Mouse (Mus musculus): ENCODE results near the gene Msantd1. TPM values are rescaled to one million over a fixed set of nuclear protein-coding genes. Genes with fewer than 3 reads are reported as not detected.
"Not testable (repeated sequence)": the region's sequence is repeated elsewhere in the genome, so short reads cannot be mapped to it uniquely, and the experiment has no call there.

Gene Msantd1
- 0.05 and 0.22 TPM in 2 replicates for polyA plus RNA-seq (2015; fragmentation: Nextera tagmentation; extraction: Ambion mirVana)

DNA sequence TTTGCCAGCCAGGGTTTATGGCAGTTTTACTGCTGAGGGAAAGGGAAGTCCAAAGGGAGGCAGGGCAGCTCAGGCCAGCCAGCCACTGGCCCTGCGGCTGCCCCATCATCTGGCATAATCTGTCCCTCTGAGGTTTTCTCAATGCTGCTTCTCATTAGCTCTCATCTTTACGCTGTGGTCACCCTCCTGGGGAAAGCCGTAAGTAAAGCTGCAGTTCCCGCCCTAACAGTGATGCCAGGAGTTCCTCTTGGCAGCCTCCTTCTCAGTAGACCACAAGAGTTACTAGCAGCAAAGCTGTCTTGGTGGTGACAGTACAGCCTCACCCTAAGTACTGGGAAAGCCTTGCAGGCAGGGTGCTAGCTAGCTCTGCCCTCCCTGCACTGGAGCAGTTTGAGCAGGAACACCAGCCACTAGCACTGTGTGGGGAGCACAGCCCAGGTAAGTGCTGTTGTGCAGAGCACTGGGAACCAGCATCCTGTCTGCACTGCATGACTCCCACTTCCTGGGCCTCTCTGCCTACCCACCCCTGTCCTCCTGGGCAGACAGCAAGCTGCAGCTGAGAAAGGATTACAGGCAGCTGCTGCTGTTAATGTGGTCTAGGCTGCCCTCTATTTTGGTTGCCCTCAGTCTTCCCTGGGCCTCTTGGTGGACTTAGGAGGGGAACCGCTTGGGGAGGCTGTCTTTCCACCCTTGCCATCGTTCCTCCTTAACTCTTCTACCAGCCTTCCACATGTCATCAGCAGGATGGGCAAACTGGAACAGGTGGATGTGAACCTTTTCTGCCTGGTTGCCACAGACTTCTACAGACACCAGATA is at the start of gene Msantd1:
Gene Msantd1, plus strand, starts transcription at position 103 of the 816 bp plus-strand sequence.
- Histone ChIP-seq H3K4me3 (ENCODE audit: low read depth, low read length) (no peak within 1 kb of the TSS), H3K4me2 (ENCODE audit: low read depth, low read length) (no peak within 1 kb of the TSS), H3K27ac (ENCODE audit: low read depth) (no peak within 1 kb of the TSS; the same call in 1 of the 2 replicates), H3K9me3 (ENCODE audit: low read length) (no peaks in the 10 kb centered on the region), H3K36me3 (replicated peaks; ENCODE audit: insufficient read depth, low read length) (peaks cover 43% of the 10 kb centered on the region), H3K9ac (replicated peaks) (no peak within 1 kb of the TSS), H3K27me3 (ENCODE audit: insufficient read depth, low read length) (no peaks in the 10 kb centered on the region), H3K4me1 (ENCODE audit: insufficient read depth) (peaks cover 14% of the 10 kb centered on the region)
- no peak for TF ChIP-seq CTCF (IDR thresholded peaks at IDR 0.05; ENCODE audit: low read depth)
- no peak for TF ChIP-seq EP300 (IDR thresholded peaks at IDR 0.05; ENCODE audit: low read depth)
- ATAC-seq, result no peak
- DNase-seq, result no peak
- WGBS (ENCODE audit: insufficient replicate concordance), result 76% methylated on average over 6 of the region's 6 CpGs

- no peak overlapping the region for H3K27ac ChIP-seq (ENCODE audit: low read depth)
- WGBS (ENCODE audit: insufficient replicate concordance), result 71% methylated on average over 5 of the region's 5 CpGs
- no peak for TF ChIP-seq EP300 (IDR thresholded peaks at IDR 0.05; ENCODE audit: low read depth)
- no peak overlapping the region for H3K4me3 ChIP-seq (ENCODE audit: low read depth, low read length)
- H3K9ac ChIP-seq (replicated peaks), result no peak overlapping the region
- H3K4me2 ChIP-seq (ENCODE audit: low read depth, low read length), result no peak overlapping the region
- no peaks in the 10 kb centered on the region for H3K27me3 ChIP-seq (ENCODE audit: insufficient read depth, low read length)
- no peaks in the 10 kb centered on the region for H3K4me1 ChIP-seq (ENCODE audit: insufficient read depth)
- no peaks in the 10 kb centered on the region for H3K9me3 ChIP-seq (ENCODE audit: low read length)
- ATAC-seq, result no peak
- no peak for DNase-seq
- H3K36me3 ChIP-seq (replicated peaks; ENCODE audit: insufficient read depth, low read length), result peaks cover 45% of the 10 kb centered on the region
Measured at GRCm38 (mm10) chr5:34865367-34865766, 42.4 kb upstream of the Msantd1 start.

DNA sequence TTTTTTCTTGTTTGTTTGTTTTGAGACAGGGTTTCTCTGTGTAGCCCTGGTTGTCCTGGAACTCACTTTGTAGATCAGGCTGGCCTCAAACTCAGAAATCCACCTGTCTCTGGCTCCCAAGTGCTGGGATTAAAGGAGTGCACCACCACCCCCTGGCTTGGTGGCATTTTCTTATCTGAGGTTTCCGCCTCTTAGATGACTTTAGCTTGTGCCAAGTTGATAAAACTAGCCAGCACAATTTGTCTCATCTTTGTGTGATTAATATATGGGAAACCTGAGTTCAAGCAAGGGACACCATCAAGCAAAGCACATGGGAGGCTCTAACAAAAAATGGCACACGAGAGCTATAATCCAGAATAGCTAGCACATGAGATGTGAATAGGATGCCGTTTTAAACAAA is 27.5 kb upstream of the Msantd1 start:
- H3K9me3 ChIP-seq (ENCODE audit: low read length); ATAC-seq; H3K4me2 ChIP-seq (ENCODE audit: low read depth, low read length); H3K27me3 ChIP-seq (ENCODE audit: insufficient read depth, low read length); H3K27ac ChIP-seq (ENCODE audit: low read depth); H3K4me3 ChIP-seq (ENCODE audit: low read depth, low read length); H3K4me1 ChIP-seq (ENCODE audit: insufficient read depth); H3K9ac ChIP-seq (replicated peaks): not testable (repeated sequence)
- DNase-seq, result peak; percentile 8
- 62% methylated on average over 3 of the region's 3 CpGs for WGBS (ENCODE audit: insufficient replicate concordance)
- H3K36me3 ChIP-seq (replicated peaks; ENCODE audit: insufficient read depth, low read length), result peaks cover 66% of the 10 kb centered on the region

GRCm38 (mm10) chr5:34881023-34881422 is 26.8 kb upstream of the Msantd1 start:
- H3K9ac ChIP-seq (replicated peaks), result no peak overlapping the region
- no peaks in the 10 kb centered on the region for H3K27me3 ChIP-seq (ENCODE audit: insufficient read depth, low read length)
- DNase-seq, result no peak
- peaks cover 61% of the 10 kb centered on the region for H3K36me3 ChIP-seq (replicated peaks; ENCODE audit: insufficient read depth, low read length)
- no peak overlapping the region for H3K4me2 ChIP-seq (ENCODE audit: low read depth, low read length)
- H3K9me3 ChIP-seq (ENCODE audit: low read length), result no peaks in the 10 kb centered on the region
- peak; percentile 98 for ATAC-seq
- 62% methylated on average over 3 of the region's 3 CpGs for WGBS (ENCODE audit: insufficient replicate concordance)
- H3K4me1 ChIP-seq (ENCODE audit: insufficient read depth), result peaks cover 5% of the 10 kb centered on the region; the same call in 1 of the 2 replicates
- TF ChIP-seq EP300 (IDR thresholded peaks at IDR 0.05; ENCODE audit: low read depth) (peak; percentile 95), CTCF (IDR thresholded peaks at IDR 0.05; ENCODE audit: low read depth) (no peak)
- peak overlapping the region; percentile 63; the same call in 1 of the 2 replicates for H3K27ac ChIP-seq (ENCODE audit: low read depth)
- no peak overlapping the region for H3K4me3 ChIP-seq (ENCODE audit: low read depth, low read length)

DNA sequence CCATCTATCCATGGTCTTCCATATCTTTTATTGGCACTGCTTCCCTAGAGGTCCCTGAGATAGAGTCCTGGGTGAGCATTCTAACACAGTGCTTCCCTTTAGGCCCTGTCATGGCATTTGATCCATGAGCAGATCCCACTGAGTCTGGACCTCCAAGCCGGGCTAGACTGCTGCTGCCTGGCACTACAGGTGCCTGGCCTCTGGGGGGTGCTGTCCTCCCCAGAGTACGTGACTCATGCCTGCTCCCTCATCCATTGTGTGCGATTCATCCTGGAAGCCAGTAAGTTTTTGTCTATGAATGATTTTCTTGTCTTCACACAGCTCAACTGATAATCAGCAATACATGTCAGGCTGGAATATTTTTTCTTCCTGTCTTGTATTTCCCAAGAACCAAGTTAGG is 22.6 kb upstream of the Msantd1 start:
- Histone ChIP-seq H3K4me3 (ENCODE audit: low read depth, low read length) (no peak overlapping the region), H3K9me3 (ENCODE audit: low read length) (no peaks in the 10 kb centered on the region), H3K9ac (replicated peaks) (no peak overlapping the region), H3K4me1 (ENCODE audit: insufficient read depth) (peaks cover 5% of the 10 kb centered on the region; the same call in 1 of the 2 replicates), H3K4me2 (ENCODE audit: low read depth, low read length) (no peak overlapping the region), H3K27ac (ENCODE audit: low read depth) (no peak overlapping the region), H3K36me3 (replicated peaks; ENCODE audit: insufficient read depth, low read length) (peaks cover 64% of the 10 kb centered on the region), H3K27me3 (ENCODE audit: insufficient read depth, low read length) (no peaks in the 10 kb centered on the region)
- TF ChIP-seq EP300 (IDR thresholded peaks at IDR 0.05; ENCODE audit: low read depth), result no peak
- peak; percentile 59 for TF ChIP-seq CTCF (IDR thresholded peaks at IDR 0.05; ENCODE audit: low read depth)
- ATAC-seq, result no peak
- no peak for DNase-seq
- WGBS (ENCODE audit: insufficient replicate concordance), result 78% methylated on average over 3 of the region's 3 CpGs

- ATAC-seq, result no peak
- Histone ChIP-seq H3K4me3 (ENCODE audit: low read depth, low read length) (no peak overlapping the region), H3K9me3 (ENCODE audit: low read length) (no peaks in the 10 kb centered on the region), H3K36me3 (replicated peaks; ENCODE audit: insufficient read depth, low read length) (peaks cover 62% of the 10 kb centered on the region), H3K27me3 (ENCODE audit: insufficient read depth, low read length) (no peaks in the 10 kb centered on the region), H3K4me2 (ENCODE audit: low read depth, low read length) (no peak overlapping the region), H3K9ac (replicated peaks) (no peak overlapping the region), H3K4me1 (ENCODE audit: insufficient read depth) (no peaks in the 10 kb centered on the region), H3K27ac (ENCODE audit: low read depth) (no peak overlapping the region)
- no peak for DNase-seq
- TF ChIP-seq EP300 (IDR thresholded peaks at IDR 0.05; ENCODE audit: low read depth) (no peak), CTCF (IDR thresholded peaks at IDR 0.05; ENCODE audit: low read depth) (no peak)
- 72% methylated on average over 4 of the region's 4 CpGs for WGBS (ENCODE audit: insufficient replicate concordance)
Measured at GRCm38 (mm10) chr5:34889252-34889651, 18.6 kb upstream of the Msantd1 start.

Data from liver, postnatal 0 days (tissue).